Mouse (Mus musculus): ENCODE measurements at regions not wholly inside any gene's neighbourhood (a gene's known extent, or its start where the extent isn't known, plus 50 kb on each side); places are given as distances from the start of the nearest gene placed in this dataset.

GRCm38 (mm10) chr14:18394071-18394745, 62.5 kb upstream of the Ube2e1 start:
- DNase-seq: no peak

- DNase-seq: no peak
Observed at GRCm38 (mm10) chr14:18391824-18392486, 60.3 kb upstream of the Ube2e1 start.

DNA sequence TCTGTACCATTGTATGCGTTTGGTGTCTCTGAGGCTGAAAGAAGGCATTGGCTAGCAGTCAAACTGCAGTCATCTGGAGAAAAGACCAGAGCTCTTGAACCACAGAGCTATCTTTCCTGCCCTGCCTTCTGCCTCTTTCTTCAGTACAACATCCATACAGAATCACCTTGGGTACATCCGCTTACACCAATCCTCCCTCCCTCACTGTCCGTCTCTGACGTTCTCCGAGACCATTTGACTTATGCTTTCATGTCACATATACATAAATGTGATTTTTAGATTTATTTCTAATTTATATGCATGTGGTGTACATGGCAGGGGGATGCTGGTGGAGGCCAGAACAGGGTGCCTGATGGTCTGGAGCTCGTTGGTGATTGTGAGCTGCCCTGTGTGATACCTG, 57.7 kb upstream of the Ube2e1 start:
- no peak for DNase-seq

GRCm38 (mm10) chr14:18385953-18386668, 54.5 kb upstream of the Ube2e1 start:
- DNase-seq: no peak

Measured in adrenal gland, postnatal 10 days (tissue).